Mouse (Mus musculus): ENCODE data around the gene Efhc1. TPM values are rescaled to one million over a fixed set of nuclear protein-coding genes. Genes with fewer than 3 reads are reported as not detected.

Efhc1 gene
- polyA plus RNA-seq, 1 experiment from 2014 or later: 1.7 TPM

GRCm38 (mm10) chr1:20939046-20939445 is 12.4 kb upstream of the Efhc1 start:
- peak; percentile 60; the same call in 1 of the 2 replicates for ATAC-seq (ENCODE audit: low FRiP score, low TSS enrichment)
- H3K27ac ChIP-seq (replicated peaks): no peak overlapping the region
- no peaks in the 10 kb centered on the region for H3K27me3 ChIP-seq (ENCODE audit: control insufficient read depth, insufficient read depth, low read length)
- no peak overlapping the region for H3K9ac ChIP-seq (ENCODE audit: low read length)
- WGBS: 22% methylated on average over 3 of the region's 3 CpGs
- no peak overlapping the region for H3K4me3 ChIP-seq (ENCODE audit: low read depth, low read length)
- TF ChIP-seq EP300 (optimal IDR thresholded peaks at IDR 0.05) (no peak), CTCF (IDR thresholded peaks at IDR 0.05; ENCODE audit: low read depth) (peak; percentile 96)
- H3K36me3 ChIP-seq (ENCODE audit: control insufficient read depth, insufficient read depth, low read length): no peaks in the 10 kb centered on the region; the same call in 1 of the 2 replicates
- peak; percentile 44 for DNase-seq (ENCODE audit: low spot score)
- no peaks in the 10 kb centered on the region for H3K4me1 ChIP-seq (replicated peaks; ENCODE audit: control insufficient read depth, insufficient read depth)
- no peaks in the 10 kb centered on the region for H3K9me3 ChIP-seq (ENCODE audit: control insufficient read depth, low read length)
- no peak overlapping the region for H3K4me2 ChIP-seq (replicated peaks; ENCODE audit: low read depth)

GRCm38 (mm10) chr1:20940151-20940550 is 11.3 kb upstream of the Efhc1 start:
- TF ChIP-seq EP300 (optimal IDR thresholded peaks at IDR 0.05) (no peak), CTCF (IDR thresholded peaks at IDR 0.05; ENCODE audit: low read depth) (peak; percentile 49)
- Histone ChIP-seq H3K36me3 (ENCODE audit: control insufficient read depth, insufficient read depth, low read length) (no peaks in the 10 kb centered on the region; the same call in 1 of the 2 replicates), H3K27me3 (ENCODE audit: control insufficient read depth, insufficient read depth, low read length) (no peaks in the 10 kb centered on the region), H3K9ac (ENCODE audit: low read length) (no peak overlapping the region), H3K27ac (replicated peaks) (no peak overlapping the region), H3K9me3 (ENCODE audit: control insufficient read depth, low read length) (no peaks in the 10 kb centered on the region), H3K4me2 (replicated peaks; ENCODE audit: low read depth) (no peak overlapping the region), H3K4me3 (ENCODE audit: low read depth, low read length) (no peak overlapping the region), H3K4me1 (replicated peaks; ENCODE audit: control insufficient read depth, insufficient read depth) (no peaks in the 10 kb centered on the region)
- DNase-seq (ENCODE audit: low spot score) (peak; percentile 56), ATAC-seq (ENCODE audit: low FRiP score, low TSS enrichment) (peak; percentile 81)
- 43% methylated on average over 16 of the region's 16 CpGs for WGBS

GRCm38 (mm10) chr1:20941322-20941721 is 10.1 kb upstream of the Efhc1 start:
- Histone ChIP-seq H3K27me3 (ENCODE audit: control insufficient read depth, insufficient read depth, low read length) (no peaks in the 10 kb centered on the region), H3K4me2 (replicated peaks; ENCODE audit: low read depth) (no peak overlapping the region)
- no peak for ATAC-seq (ENCODE audit: low FRiP score, low TSS enrichment)

GRCm38 (mm10) chr1:20941857-20942256 is 9.6 kb upstream of the Efhc1 start:
- 75% methylated on average over 7 of the region's 7 CpGs for WGBS
- Histone ChIP-seq H3K27me3 (ENCODE audit: control insufficient read depth, insufficient read depth, low read length) (no peaks in the 10 kb centered on the region), H3K9ac (ENCODE audit: low read length) (no peak overlapping the region), H3K4me3 (ENCODE audit: low read depth, low read length) (no peak overlapping the region), H3K4me2 (replicated peaks; ENCODE audit: low read depth) (no peak overlapping the region), H3K27ac (replicated peaks) (no peak overlapping the region), H3K36me3 (ENCODE audit: control insufficient read depth, insufficient read depth, low read length) (no peaks in the 10 kb centered on the region), H3K9me3 (ENCODE audit: control insufficient read depth, low read length) (no peaks in the 10 kb centered on the region), H3K4me1 (replicated peaks; ENCODE audit: control insufficient read depth, insufficient read depth) (no peaks in the 10 kb centered on the region)
- DNase-seq (ENCODE audit: low spot score) (no peak), ATAC-seq (ENCODE audit: low FRiP score, low TSS enrichment) (no peak)
- no peak for TF ChIP-seq EP300 (optimal IDR thresholded peaks at IDR 0.05)
- no peak for TF ChIP-seq CTCF (IDR thresholded peaks at IDR 0.05; ENCODE audit: low read depth)

More at GRCm38 (mm10) chr1:20941322-20941721, 10.1 kb upstream of the Efhc1 start:
- Histone ChIP-seq H3K9ac (ENCODE audit: low read length) (no peak overlapping the region), H3K4me1 (replicated peaks; ENCODE audit: control insufficient read depth, insufficient read depth) (no peaks in the 10 kb centered on the region), H3K36me3 (ENCODE audit: control insufficient read depth, insufficient read depth, low read length) (no peaks in the 10 kb centered on the region; the same call in 1 of the 2 replicates), H3K27ac (replicated peaks) (no peak overlapping the region), H3K9me3 (ENCODE audit: control insufficient read depth, low read length) (no peaks in the 10 kb centered on the region), H3K4me3 (ENCODE audit: low read depth, low read length) (no peak overlapping the region)
- no peak for DNase-seq (ENCODE audit: low spot score)
- WGBS: 39% methylated on average over 2 of the region's 2 CpGs
- no peak for TF ChIP-seq CTCF (IDR thresholded peaks at IDR 0.05; ENCODE audit: low read depth)
- TF ChIP-seq EP300 (optimal IDR thresholded peaks at IDR 0.05): no peak

GRCm38 (mm10) chr1:20943016-20943415 is 8.4 kb upstream of the Efhc1 start:
- 90% methylated on average over 2 of the region's 2 CpGs for WGBS
- no peaks in the 10 kb centered on the region for H3K36me3 ChIP-seq (ENCODE audit: control insufficient read depth, insufficient read depth, low read length)
- TF ChIP-seq EP300 (optimal IDR thresholded peaks at IDR 0.05) (no peak), CTCF (IDR thresholded peaks at IDR 0.05; ENCODE audit: low read depth) (peak; percentile 36)
- H3K27me3 ChIP-seq (ENCODE audit: control insufficient read depth, insufficient read depth, low read length): no peaks in the 10 kb centered on the region
- H3K4me3 ChIP-seq (ENCODE audit: low read depth, low read length): no peak overlapping the region
- H3K27ac ChIP-seq (replicated peaks): no peak overlapping the region
- H3K9ac ChIP-seq (ENCODE audit: low read length): no peak overlapping the region
- H3K4me2 ChIP-seq (replicated peaks; ENCODE audit: low read depth): no peak overlapping the region
- no peaks in the 10 kb centered on the region for H3K4me1 ChIP-seq (replicated peaks; ENCODE audit: control insufficient read depth, insufficient read depth)
- ATAC-seq (ENCODE audit: low FRiP score, low TSS enrichment) (no peak), DNase-seq (ENCODE audit: low spot score) (no peak)
- H3K9me3 ChIP-seq (ENCODE audit: control insufficient read depth, low read length): no peaks in the 10 kb centered on the region

- ATAC-seq (ENCODE audit: low FRiP score, low TSS enrichment) (no peak; the same call in 1 of the 2 replicates), DNase-seq (ENCODE audit: low spot score) (no peak)
- Histone ChIP-seq H3K9me3 (ENCODE audit: control insufficient read depth, low read length) (no peaks in the 10 kb centered on the region), H3K27me3 (ENCODE audit: control insufficient read depth, insufficient read depth, low read length) (no peaks in the 10 kb centered on the region), H3K4me3 (ENCODE audit: low read depth, low read length) (peak overlapping the region; percentile 51), H3K9ac (ENCODE audit: low read length) (peak overlapping the region; percentile 70), H3K36me3 (ENCODE audit: control insufficient read depth, insufficient read depth, low read length) (no peaks in the 10 kb centered on the region), H3K4me1 (replicated peaks; ENCODE audit: control insufficient read depth, insufficient read depth) (0 out of 2 replicates have a peak, but pooled peaks cover 2% of the 10 kb centered on the region), H3K27ac (replicated peaks) (0 out of 2 replicates have a peak overlapping the region, but pooled peaks have one; percentile 40), H3K4me2 (replicated peaks; ENCODE audit: low read depth) (peak overlapping the region; percentile 67)
- 8% methylated on average over 16 of the region's 16 CpGs for WGBS
- TF ChIP-seq CTCF (IDR thresholded peaks at IDR 0.05; ENCODE audit: low read depth) (no peak), EP300 (optimal IDR thresholded peaks at IDR 0.05) (no peak)
Measured at GRCm38 (mm10) chr1:20951799-20952198, 373 bp downstream of the Efhc1 start.
